Mouse (Mus musculus): ENCODE data around the gene Serpina3m.

DNA sequence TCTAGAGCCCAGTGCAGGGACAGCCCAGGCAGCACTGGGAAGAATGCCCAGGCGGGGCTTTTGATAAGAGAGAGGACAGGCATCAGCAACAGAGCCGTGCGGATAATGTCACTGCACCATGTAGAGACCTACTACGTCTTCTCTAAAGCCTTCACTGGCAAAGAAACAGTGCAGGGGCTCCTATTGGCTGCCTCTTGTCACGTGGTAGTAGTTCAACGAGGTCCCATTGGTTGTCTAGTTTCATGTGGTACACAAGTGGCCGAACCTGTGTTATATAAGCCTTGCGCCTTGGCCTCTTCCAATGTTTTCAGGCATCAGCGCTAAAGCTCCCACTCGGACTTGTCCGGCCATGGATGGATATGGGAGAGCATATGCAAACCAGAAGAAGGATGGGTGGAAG, 105.4 kb downstream of the Serpina3m start:
- TF ChIP-seq CTCF (IDR thresholded peaks at IDR 0.05; ENCODE audit: extremely low read depth, insufficient read length, insufficient replicate concordance, low read depth, low read length) (no peak), POLR2A (IDR thresholded peaks at IDR 0.05; ENCODE audit: low read depth, low read length) (no peak)
